Mouse (Mus musculus) adrenal gland, postnatal 25 days (tissue): ENCODE data around the gene Arglu1. TPM values are rescaled to one million over a fixed set of nuclear protein-coding genes. Genes with fewer than 3 reads are reported as not detected.

Source experiments
- DNase-seq: peaks from one replicate; pipeline ENCODE4 v3.0.0; 2021; ENCODE audit warnings: mixed read lengths
- microRNA-seq, 2 experiments: library from miRNA; unstranded; fragments of <30 nt; microRNA quantifications; one replicate each; pipeline ENCODE4 v1.2.0; 2021
- total RNA-seq: library from RNA; stranded (reverse); gene quantifications from 2 replicates; pipeline ENCODE4 v1.2.3, GENCODE M21; 2021

Gene Arglu1
- total RNA-seq, 1 experiment from 2014 or later: 96.4 TPM

DNA sequence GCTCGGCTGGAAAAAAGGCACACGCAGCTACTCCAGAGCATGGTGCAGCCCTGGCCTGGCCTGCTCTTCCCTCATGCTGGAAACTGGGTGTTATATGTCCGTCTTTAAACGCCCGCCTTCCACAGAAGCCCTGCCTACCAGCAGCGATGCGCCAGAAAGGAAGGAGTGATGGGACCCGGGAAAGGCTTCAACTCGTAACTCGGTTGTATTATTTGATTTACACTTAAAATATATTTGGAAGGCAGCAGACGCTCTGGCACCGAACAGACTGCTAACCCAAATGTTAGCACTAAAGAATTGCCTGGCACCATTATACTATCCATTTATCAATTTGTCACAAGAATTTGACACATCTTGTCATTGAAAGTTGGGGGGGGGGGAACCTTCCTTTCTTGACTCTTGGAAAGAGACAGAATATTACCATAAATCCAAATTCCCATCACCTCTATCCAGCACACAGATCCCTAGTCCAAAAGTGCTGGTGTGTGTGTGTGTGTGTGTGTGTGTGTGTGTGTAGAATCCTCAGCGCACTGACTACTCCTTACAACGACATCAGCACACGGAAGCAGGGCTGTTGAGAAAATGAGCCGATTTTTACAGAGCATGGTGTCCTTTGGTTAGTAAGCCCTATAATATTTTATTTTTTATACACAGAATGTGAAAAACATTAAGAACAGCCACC lies 68.9 kb downstream of the Arglu1 start:
- DNase-seq: no peak

DNA sequence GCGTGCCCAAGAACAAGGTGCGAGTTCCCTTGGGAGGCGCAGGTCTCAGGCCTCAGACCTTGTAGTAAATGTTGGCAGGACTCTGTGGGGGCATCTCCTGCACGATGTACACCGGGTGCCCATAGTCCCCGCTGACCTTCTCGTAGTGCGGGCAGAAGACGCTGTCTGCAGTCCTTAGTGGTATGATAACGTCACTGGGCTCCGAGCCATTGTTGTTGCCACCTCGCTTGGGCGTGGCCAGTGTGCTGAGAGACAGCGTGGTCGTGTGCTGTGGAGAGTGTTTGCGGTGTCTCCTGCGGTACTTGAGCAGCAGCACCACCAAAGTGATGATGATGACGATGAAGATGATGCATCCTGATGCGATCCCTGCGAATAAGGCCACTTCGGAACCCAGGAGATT lies 69.8 kb downstream of the Arglu1 start:
- no peak for DNase-seq

DNA sequence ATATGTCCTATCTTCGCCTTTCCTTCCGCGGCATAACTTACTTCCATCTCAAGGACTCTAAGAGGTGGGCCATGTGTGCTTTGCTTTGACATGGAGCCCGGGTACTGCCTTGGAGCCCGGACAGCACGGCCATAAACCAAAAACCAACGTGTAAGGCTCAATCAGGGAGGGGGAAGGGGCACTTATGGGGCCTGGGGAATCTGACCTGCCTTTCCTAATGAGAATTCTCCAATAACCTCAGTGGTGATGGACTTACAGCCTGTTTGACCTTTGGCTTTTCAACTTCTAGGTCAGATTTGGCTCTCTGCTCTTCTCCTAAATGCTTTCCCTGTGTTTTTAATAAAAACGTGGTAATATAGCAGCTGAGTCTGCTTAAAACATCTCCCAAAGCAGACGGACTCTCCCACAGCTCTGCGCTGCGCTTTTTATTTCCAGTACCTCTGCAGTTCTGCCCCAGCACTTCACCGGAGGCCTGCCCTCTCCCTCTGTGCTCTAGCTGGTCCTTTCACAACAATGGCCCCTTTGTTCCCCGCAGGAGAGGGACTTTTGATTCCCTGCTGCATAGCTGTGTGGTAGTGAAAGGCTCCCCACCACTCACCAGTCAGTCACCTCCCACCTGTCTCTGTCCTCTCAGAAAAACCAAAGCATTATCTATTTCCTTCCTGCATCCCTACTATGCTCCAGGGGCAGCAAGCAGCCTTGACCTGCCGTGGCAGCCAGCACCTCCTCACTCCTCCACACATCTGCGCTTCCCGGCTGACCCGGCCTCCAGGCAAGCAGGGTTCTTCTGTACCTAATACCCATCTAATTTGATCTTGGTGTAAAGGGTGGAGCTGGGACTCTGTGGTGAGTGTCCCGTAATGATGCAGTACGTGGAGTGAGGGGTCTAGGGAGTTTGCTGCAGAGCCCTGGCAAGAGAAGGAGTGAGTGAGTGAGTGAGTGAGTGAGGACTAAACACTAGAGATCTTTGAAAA lies 70.8 kb downstream of the Arglu1 start:
- no peak for DNase-seq

Small RNAs within 50 kb of the gene (microRNA-seq; reads per million reads assigned to microRNA genes)
- gene Mir7654: 1.8 to 2.4 reads per million in 2 experiments

Other genes starting within 250 kb of the Arglu1 start
- gene Efnb2, start 29.3 kb downstream of the Arglu1 start, total RNA-seq: 17.1 and 17.8 TPM in 2 replicates